Comparison of ENCODE assay signal across 8 mouse cellular contexts in genomic region chr9:48314194-48314593, GRCm38 (mm10). TPM values are rescaled to one million over a fixed set of nuclear protein-coding genes. Genes with fewer than 3 reads are reported as not detected.
A peak's percentile ranks its signal among the peaks of the same experiment; 100 is the strongest.
DNase-seq lines count a peak whose midpoint lies in the region; ATAC-seq and TF ChIP-seq lines count a peak whose summit lies in the region.

No protein-coding gene starts in this region.

- no peak overlapping the region for H3K9ac ChIP-seq in heart, embryonic 13.5 days
- H3K9ac ChIP-seq in kidney, postnatal 0 days (ENCODE audit: low read depth, low read length): no peak overlapping the region
- no peak overlapping the region for H3K9ac ChIP-seq in midbrain, embryonic 11.5 days (ENCODE audit: low read length)
- H3K9ac ChIP-seq in intestine, embryonic 15.5 days: no peak overlapping the region

- H3K4me1 ChIP-seq in heart, embryonic 13.5 days: no peaks in the 10 kb centered on the region
- no peaks in the 10 kb centered on the region for H3K4me1 ChIP-seq in kidney, postnatal 0 days (replicated peaks; ENCODE audit: insufficient read depth, low read length)
- H3K4me1 ChIP-seq in midbrain, embryonic 11.5 days (ENCODE audit: control insufficient read depth, insufficient read depth, low read length): peaks cover 6% of the 10 kb centered on the region; the same call in 1 of the 2 replicates
- no peaks in the 10 kb centered on the region for H3K4me1 ChIP-seq in intestine, embryonic 15.5 days (replicated peaks)

- DNase-seq in left cerebral cortex, postnatal 10 days (ENCODE audit: extremely low spot score in 1 of 2, low spot score in 2 of 2): peak; percentile 20 to 63
- DNase-seq in left cerebral cortex, adult 18-20 months (ENCODE audit: low spot score in 2 of 2): no peak
- peak; percentile 39 for DNase-seq in kidney, postnatal 0 days (ENCODE audit: low spot score)
- peak; percentile 88 for DNase-seq in midbrain, embryonic 11.5 days (ENCODE audit: low spot score, missing footprints)
- no peak for DNase-seq in cerebellum, postnatal 25 days
- no peak for DNase-seq in spleen, adult 18-20 months

- WGBS in heart, embryonic 13.5 days: 45% methylated on average over 3 of the region's 3 CpGs
- 38% methylated on average over 3 of the region's 3 CpGs for WGBS in kidney, postnatal 0 days
- WGBS in midbrain, embryonic 11.5 days: 12% methylated on average over 3 of the region's 3 CpGs
- 55% methylated on average over 3 of the region's 3 CpGs for WGBS in intestine, embryonic 15.5 days

- no peaks in the 10 kb centered on the region for H3K9me3 ChIP-seq in heart, embryonic 13.5 days
- H3K9me3 ChIP-seq in kidney, postnatal 0 days (replicated peaks; ENCODE audit: low read length): no peaks in the 10 kb centered on the region
- H3K9me3 ChIP-seq in midbrain, embryonic 11.5 days (ENCODE audit: control insufficient read depth, low read length): no peaks in the 10 kb centered on the region
- H3K9me3 ChIP-seq in intestine, embryonic 15.5 days: no peaks in the 10 kb centered on the region

- H3K4me3 ChIP-seq in heart, embryonic 13.5 days: no peak overlapping the region
- no peak overlapping the region for H3K4me3 ChIP-seq in kidney, postnatal 0 days (replicated peaks; ENCODE audit: low read depth, low read length)
- H3K4me3 ChIP-seq in midbrain, embryonic 11.5 days (ENCODE audit: low read depth, low read length): no peak overlapping the region
- H3K4me3 ChIP-seq in intestine, embryonic 15.5 days (replicated peaks): no peak overlapping the region

- H3K4me2 ChIP-seq in heart, embryonic 13.5 days: no peak overlapping the region
- peak overlapping the region; percentile 21; the same call in 1 of the 2 replicates for H3K4me2 ChIP-seq in kidney, postnatal 0 days (ENCODE audit: low read length)
- no peak overlapping the region for H3K4me2 ChIP-seq in midbrain, embryonic 11.5 days
- no peak overlapping the region for H3K4me2 ChIP-seq in intestine, embryonic 15.5 days (replicated peaks)

- no peak for ATAC-seq in heart, embryonic 13.5 days (ENCODE audit: extremely low read depth, insufficient number of reproducible peaks, low FRiP score, low TSS enrichment)
- no peak for ATAC-seq in kidney, postnatal 0 days (replicated peaks; ENCODE audit: low FRiP score, low read depth)
- ATAC-seq in midbrain, embryonic 11.5 days (ENCODE audit: low FRiP score): no peak
- ATAC-seq in intestine, embryonic 15.5 days: no peak

- no peaks in the 10 kb centered on the region for H3K27me3 ChIP-seq in heart, embryonic 13.5 days (replicated peaks)
- no peaks in the 10 kb centered on the region for H3K27me3 ChIP-seq in kidney, postnatal 0 days (ENCODE audit: insufficient read depth, low read length)
- no peaks in the 10 kb centered on the region for H3K27me3 ChIP-seq in midbrain, embryonic 11.5 days (ENCODE audit: control insufficient read depth, insufficient read depth, low read length)
- H3K27me3 ChIP-seq in intestine, embryonic 15.5 days (replicated peaks): no peaks in the 10 kb centered on the region

- H3K36me3 ChIP-seq in heart, embryonic 13.5 days: no peaks in the 10 kb centered on the region
- no peaks in the 10 kb centered on the region for H3K36me3 ChIP-seq in kidney, postnatal 0 days (ENCODE audit: insufficient read depth, low read length)
- H3K36me3 ChIP-seq in midbrain, embryonic 11.5 days (ENCODE audit: control insufficient read depth, insufficient read depth, low read length): no peaks in the 10 kb centered on the region
- no peaks in the 10 kb centered on the region for H3K36me3 ChIP-seq in intestine, embryonic 15.5 days

- peak overlapping the region; percentile 54 for H3K27ac ChIP-seq in heart, embryonic 13.5 days (replicated peaks)
- peak overlapping the region; percentile 73 for H3K27ac ChIP-seq in kidney, postnatal 0 days
- H3K27ac ChIP-seq in midbrain, embryonic 11.5 days (ENCODE audit: low read depth, low read length): no peak overlapping the region
- H3K27ac ChIP-seq in intestine, embryonic 15.5 days: no peak overlapping the region

- intact Hi-C loops in left cerebral cortex, postnatal 10 days (cut with DNase I): no loop called here

- TF ChIP-seq CTCF in kidney, postnatal 0 days (IDR thresholded peaks at IDR 0.05; ENCODE audit: low read depth): no peak

RNA-seq across cellular contexts. Expression of gene Nxpe2, which starts 39.1 kb away (rescaled TPM):
- under 1 TPM; 0.19 to 0.24 TPM for total RNA-seq in left cerebral cortex, postnatal 10 days (2021)
- under 1 TPM; 0.19 to 0.35 TPM for total RNA-seq in left cerebral cortex, adult 18-20 months (2021)
- 2.8 and 4.7 TPM in 2 replicates for polyA plus RNA-seq in heart, embryonic 13.5 days (2015; fragmentation: Nextera tagmentation; extraction: Ambion mirVana)
- 0.87 and 2.1 TPM in 2 replicates for polyA plus RNA-seq in kidney, postnatal 0 days (2015; fragmentation: Nextera tagmentation; extraction: Ambion mirVana)
- polyA plus RNA-seq in midbrain, embryonic 11.5 days (2014; fragmentation: Nextera tagmentation; extraction: Ambion mirVana): 1.3 and 1.7 TPM in 2 replicates
- 2.8 and 3.2 TPM in 2 replicates for polyA plus RNA-seq in intestine, embryonic 15.5 days (2015; fragmentation: Nextera tagmentation; extraction: Ambion mirVana)

Comparison
In these comparisons a context has a peak if more than half of its experiments do, and no peak if none do; other contexts are left out.
1. DNase-seq: peak in left cerebral cortex, postnatal 10 days (2 of 2), kidney, postnatal 0 days (single experiment) and midbrain, embryonic 11.5 days (single experiment); none in left cerebral cortex, adult 18-20 months (0 of 2), cerebellum, postnatal 25 days (0 of 2) and spleen, adult 18-20 months (0 of 2).
2. H3K27ac ChIP-seq: peak in heart, embryonic 13.5 days (single experiment) and kidney, postnatal 0 days (single experiment); none in midbrain, embryonic 11.5 days (single experiment) and intestine, embryonic 15.5 days (single experiment).